Mouse (Mus musculus) olfactory bulb, adult 2 months (tissue): ENCODE measurements around the gene Gm28042.

Source experiments
- CTCF ChIP-seq: fragments of 200-500 bp; IDR thresholded peaks from 2 replicates; pipeline ENCODE4 v1.5.1; 2012; ENCODE audit warnings: low read depth, mild to moderate bottlenecking, low read length, moderate library complexity; ENCODE audit not compliant: insufficient read depth
- POLR2A ChIP-seq: fragments of 200-500 bp; IDR thresholded peaks from 2 replicates; pipeline ENCODE4 v1.6.1; 2012; ENCODE audit warnings: mild to moderate bottlenecking, low read depth, low read length, moderate library complexity; ENCODE audit not compliant: insufficient read depth

DNA sequence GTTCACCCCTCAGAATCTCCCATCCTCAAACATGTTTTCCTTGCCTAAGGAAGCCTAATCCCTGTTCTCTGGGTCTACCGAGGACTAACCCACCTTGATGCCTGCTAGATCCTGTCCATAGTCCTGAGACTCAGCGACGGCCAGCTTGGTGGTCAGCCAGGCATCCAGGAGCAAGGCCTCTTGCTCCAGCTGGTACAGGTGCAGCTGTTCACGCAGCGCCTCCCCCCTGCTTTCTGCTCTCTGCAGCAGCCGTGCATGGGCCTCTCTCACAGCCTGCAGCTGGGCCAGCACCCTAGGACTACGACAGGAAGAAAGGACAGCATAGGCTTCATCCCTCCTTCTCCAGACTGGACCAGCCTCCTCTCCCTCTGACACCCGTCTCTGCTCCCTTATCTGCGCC, 20.9 kb downstream of the Gm28042 start:
- TF ChIP-seq CTCF = no peak
- TF ChIP-seq POLR2A = no peak
